In genomic region chr11:119125929-119126861, GRCm38 (mm10) we compare ENCODE assay signal across 7 mouse cellular contexts. TPM values are rescaled to one million over a fixed set of nuclear protein-coding genes. Genes with fewer than 3 reads are reported as not detected.
DNase-seq lines count a peak whose midpoint lies in the region; ATAC-seq lines count a peak whose summit lies in the region.

No protein-coding gene starts in this region.

- DNase-seq in adrenal gland, postnatal 36 days: peak; percentile 97
- DNase-seq in forebrain, embryonic 11.5 days (ENCODE audit: low spot score): peak; percentile 77
- DNase-seq in kidney, postnatal 14 days: peak; percentile 94
- peak; percentile 58 for DNase-seq in neural tube, embryonic 11.5 days (ENCODE audit: low spot score)
- DNase-seq in urinary bladder, adult 2 months (ENCODE audit: low spot score): peak; percentile 89

- peaks cover 3% of the 10 kb centered on the region for H3K27me3 ChIP-seq in forebrain, embryonic 11.5 days (ENCODE audit: control insufficient read depth, insufficient read depth, low read length)
- H3K27me3 ChIP-seq in heart, embryonic 16.5 days (ENCODE audit: control insufficient read depth, insufficient read depth, low read length): no peaks in the 10 kb centered on the region
- H3K27me3 ChIP-seq in liver, embryonic 16.5 days (ENCODE audit: control insufficient read depth, insufficient read depth, low read depth, low read length): peaks cover 4% of the 10 kb centered on the region
- peaks cover 9% of the 10 kb centered on the region for H3K27me3 ChIP-seq in neural tube, embryonic 11.5 days (ENCODE audit: control insufficient read depth, insufficient read depth, low read length)

- peaks cover 16% of the 10 kb centered on the region; the same call in 1 of the 2 replicates for H3K4me1 ChIP-seq in forebrain, embryonic 11.5 days (replicated peaks; ENCODE audit: control insufficient read depth, insufficient read depth, low read length)
- peaks cover 48% of the 10 kb centered on the region for H3K4me1 ChIP-seq in heart, embryonic 16.5 days (ENCODE audit: control insufficient read depth, insufficient read depth, low read length)
- H3K4me1 ChIP-seq in liver, embryonic 16.5 days (ENCODE audit: control insufficient read depth, low read depth, low read length): peaks cover 18% of the 10 kb centered on the region
- H3K4me1 ChIP-seq in neural tube, embryonic 11.5 days (ENCODE audit: control insufficient read depth, insufficient read depth, low read length): peaks cover 36% of the 10 kb centered on the region

- H3K9me3 ChIP-seq in forebrain, embryonic 11.5 days (ENCODE audit: control insufficient read depth, low read length): no peaks in the 10 kb centered on the region
- H3K9me3 ChIP-seq in heart, embryonic 16.5 days (replicated peaks; ENCODE audit: control insufficient read depth, low read length): no peaks in the 10 kb centered on the region
- H3K9me3 ChIP-seq in liver, embryonic 16.5 days (replicated peaks; ENCODE audit: control insufficient read depth, low read length): no peaks in the 10 kb centered on the region
- H3K9me3 ChIP-seq in neural tube, embryonic 11.5 days (ENCODE audit: control insufficient read depth, low read length): no peaks in the 10 kb centered on the region

- 43% methylated on average over 23 of the region's 23 CpGs for WGBS in forebrain, embryonic 11.5 days
- WGBS in heart, embryonic 16.5 days: 33% methylated on average over 23 of the region's 23 CpGs
- 26% methylated on average over 23 of the region's 23 CpGs for WGBS in liver, embryonic 16.5 days (ENCODE audit: insufficient replicate concordance)
- 35% methylated on average over 23 of the region's 23 CpGs for WGBS in neural tube, embryonic 11.5 days

- H3K4me2 ChIP-seq in forebrain, embryonic 11.5 days (ENCODE audit: low read depth, low read length, severe bottlenecking): peak overlapping the region; percentile 9; the same call in 1 of the 2 replicates
- peak overlapping the region; percentile 35 for H3K4me2 ChIP-seq in heart, embryonic 16.5 days (ENCODE audit: low read depth, low read length)
- H3K4me2 ChIP-seq in liver, embryonic 16.5 days (ENCODE audit: low read depth, low read length): peak overlapping the region; percentile 21; the same call in 1 of the 2 replicates
- peak overlapping the region; percentile 19; the same call in 1 of the 2 replicates for H3K4me2 ChIP-seq in neural tube, embryonic 11.5 days (ENCODE audit: low read depth)

- no peak overlapping the region for H3K4me3 ChIP-seq in forebrain, embryonic 11.5 days (ENCODE audit: low read depth, low read length)
- H3K4me3 ChIP-seq in heart, embryonic 16.5 days (ENCODE audit: low read length): no peak overlapping the region
- H3K4me3 ChIP-seq in liver, embryonic 16.5 days (ENCODE audit: low read depth, low read length): no peak overlapping the region
- no peak overlapping the region for H3K4me3 ChIP-seq in neural tube, embryonic 11.5 days (ENCODE audit: low read depth, low read length)

- H3K27ac ChIP-seq in forebrain, embryonic 11.5 days (ENCODE audit: low read depth, low read length): no peak overlapping the region
- H3K27ac ChIP-seq in heart, embryonic 16.5 days (ENCODE audit: low read length): peak overlapping the region; percentile 69
- H3K27ac ChIP-seq in liver, embryonic 16.5 days (ENCODE audit: low read length): peak overlapping the region; percentile 49
- 0 out of 2 replicates have a peak overlapping the region, but pooled peaks have one; percentile 53 for H3K27ac ChIP-seq in neural tube, embryonic 11.5 days (ENCODE audit: low read depth, low read length)

- peak; percentile 37; the same call in 1 of the 2 replicates for ATAC-seq in forebrain, embryonic 11.5 days (replicated peaks; ENCODE audit: low FRiP score)
- ATAC-seq in heart, embryonic 16.5 days (replicated peaks; ENCODE audit: extremely low read depth, insufficient read depth, low FRiP score): peak; percentile 77
- peak; percentile 86 for ATAC-seq in liver, embryonic 16.5 days (ENCODE audit: low read depth)
- ATAC-seq in neural tube, embryonic 11.5 days (ENCODE audit: insufficient read depth, low FRiP score, low TSS enrichment): no peak

- H3K36me3 ChIP-seq in forebrain, embryonic 11.5 days (ENCODE audit: control insufficient read depth, insufficient read depth, low read length): no peaks in the 10 kb centered on the region
- no peaks in the 10 kb centered on the region for H3K36me3 ChIP-seq in heart, embryonic 16.5 days (ENCODE audit: control insufficient read depth, insufficient read depth)
- no peaks in the 10 kb centered on the region for H3K36me3 ChIP-seq in liver, embryonic 16.5 days (ENCODE audit: control insufficient read depth, insufficient read depth)
- H3K36me3 ChIP-seq in neural tube, embryonic 11.5 days (ENCODE audit: control insufficient read depth, insufficient read depth, low read length): no peaks in the 10 kb centered on the region

- H3K9ac ChIP-seq in forebrain, embryonic 11.5 days (ENCODE audit: low read length): no peak overlapping the region
- peak overlapping the region; percentile 47; the same call in 1 of the 2 replicates for H3K9ac ChIP-seq in heart, embryonic 16.5 days (ENCODE audit: low read length)
- H3K9ac ChIP-seq in liver, embryonic 16.5 days (ENCODE audit: low read depth, low read length): 0 out of 2 replicates have a peak overlapping the region, but pooled peaks have one; percentile 14
- peak overlapping the region; percentile 18 for H3K9ac ChIP-seq in neural tube, embryonic 11.5 days (ENCODE audit: low read length)

RNA-seq across cellular contexts. Expression of gene Cbx4, which starts 40.2 kb away (rescaled TPM):
- 100 to 1,000 TPM; 200 to 332 TPM for total RNA-seq in adrenal gland, postnatal 36 days (2021)
- 6.4 and 7.0 TPM in 2 replicates for polyA plus RNA-seq in forebrain, embryonic 11.5 days (2014; fragmentation: Nextera tagmentation; extraction: Ambion mirVana)
- 11.5 and 12.6 TPM in 2 replicates for polyA plus RNA-seq in heart, embryonic 16.5 days (2015; fragmentation: Nextera tagmentation; extraction: Ambion mirVana)
- polyA plus RNA-seq in liver, embryonic 16.5 days (2015; fragmentation: Nextera tagmentation; extraction: Ambion mirVana): 2.5 and 2.9 TPM in 2 replicates
- 6.0 and 6.1 TPM in 2 replicates for polyA plus RNA-seq in neural tube, embryonic 11.5 days (2014; fragmentation: Nextera tagmentation; extraction: Ambion mirVana)
- polyA plus RNA-seq in urinary bladder, adult 2 months (2012; rRNA removed): 32.2 and 36.0 TPM in 2 replicates
